In genomic region chr7:74942917-74943316, GRCm38 (mm10) we compare ENCODE assay signal across 14 mouse cellular contexts.
DNase-seq lines count a peak whose midpoint lies in the region; ATAC-seq and TF ChIP-seq lines count a peak whose summit lies in the region.
"Had no signal": no experiment of that assay in that cellular context is flagged by ENCODE, and none has a peak within 500 bp of the region (broad histone marks: within the 10 kb centered on the region; RNA-seq: fewer than 3 reads in every experiment).

No protein-coding gene starts in this region.

- DNase-seq in right cerebral cortex, adult 18-20 months, result peak; percentile 27
- DNase-seq in right cerebral cortex, postnatal 14 days, result no peak
- DNase-seq in left cerebral cortex, adult 2 months (ENCODE audit: extremely low spot score in 1 of 2, low spot score in 2 of 2), result peak; percentile 12 to 15
- DNase-seq in embryonic facial prominence, embryonic 10.5 days (ENCODE audit: low spot score), result no peak
- DNase-seq in midbrain, embryonic 10.5 days (ENCODE audit: low spot score), result no peak
- DNase-seq: adrenal gland, adult 2 months; embryo, embryonic 11 days; kidney, adult 11 months; thymus, adult 18-20 months had no signal

- no peak for TF ChIP-seq CTCF in left cerebral cortex, adult 2 months (IDR thresholded peaks at IDR 0.05)

- peaks cover 12% of the 10 kb centered on the region for H3K4me1 ChIP-seq in forebrain, embryonic 15.5 days
- no peaks in the 10 kb centered on the region for H3K4me1 ChIP-seq in forebrain, embryonic 12.5 days
- H3K4me1 ChIP-seq in embryonic facial prominence, embryonic 10.5 days, result no peaks in the 10 kb centered on the region
- no peaks in the 10 kb centered on the region for H3K4me1 ChIP-seq in midbrain, embryonic 10.5 days

- H3K9ac ChIP-seq in forebrain, embryonic 15.5 days (replicated peaks), result no peak overlapping the region
- no peak overlapping the region for H3K9ac ChIP-seq in forebrain, embryonic 12.5 days

- no peak overlapping the region for H3K27ac ChIP-seq in forebrain, embryonic 15.5 days (replicated peaks)
- H3K27ac ChIP-seq in forebrain, embryonic 12.5 days, result no peak overlapping the region
- no peak overlapping the region; the same call in 1 of the 2 replicates for H3K27ac ChIP-seq in left cerebral cortex, adult 2 months
- no peak overlapping the region for H3K27ac ChIP-seq in embryonic facial prominence, embryonic 10.5 days (replicated peaks)
- H3K27ac ChIP-seq in midbrain, embryonic 10.5 days (replicated peaks), result no peak overlapping the region
- H3K27ac ChIP-seq: macrophage had no signal

- intact Hi-C loops in left cerebral cortex, adult 2 months (cut with DNase I), result loop anchor here (10.0 kb wide), 1 partner anchor 388 kb away; the partner anchor contains the start of gene Slco3a1

- H3K36me3 ChIP-seq in forebrain, embryonic 15.5 days, result no peaks in the 10 kb centered on the region
- no peaks in the 10 kb centered on the region for H3K36me3 ChIP-seq in forebrain, embryonic 12.5 days (replicated peaks)
- no peaks in the 10 kb centered on the region for H3K36me3 ChIP-seq in embryonic facial prominence, embryonic 10.5 days (replicated peaks)
- H3K36me3 ChIP-seq in midbrain, embryonic 10.5 days, result no peaks in the 10 kb centered on the region

- 72% methylated on average over 4 of the region's 4 CpGs for WGBS in forebrain, embryonic 15.5 days
- 89% methylated on average over 4 of the region's 4 CpGs for WGBS in forebrain, embryonic 12.5 days
- 87% methylated on average over 4 of the region's 4 CpGs for whole genome bisulfite sequencing in embryonic facial prominence, embryonic 10.5 days
- WGBS in midbrain, embryonic 10.5 days, result 88% methylated on average over 4 of the region's 4 CpGs

- 0 out of 2 replicates have a peak, but pooled peaks have one; percentile 48 for ATAC-seq in forebrain, embryonic 15.5 days (replicated peaks)
- ATAC-seq in forebrain, embryonic 12.5 days (ENCODE audit: low FRiP score), result no peak
- ATAC-seq in CD4-positive, CD25-positive, alpha-beta regulatory T cell, adult 4 months, result no peak

- no peaks in the 10 kb centered on the region for H3K9me3 ChIP-seq in forebrain, embryonic 15.5 days
- no peaks in the 10 kb centered on the region for H3K9me3 ChIP-seq in forebrain, embryonic 12.5 days
- no peaks in the 10 kb centered on the region for H3K9me3 ChIP-seq in embryonic facial prominence, embryonic 10.5 days
- no peaks in the 10 kb centered on the region for H3K9me3 ChIP-seq in midbrain, embryonic 10.5 days (replicated peaks)

- H3K4me3 ChIP-seq in forebrain, embryonic 15.5 days, result no peak overlapping the region
- H3K4me3 ChIP-seq in forebrain, embryonic 12.5 days (replicated peaks), result no peak overlapping the region
- no peak overlapping the region for H3K4me3 ChIP-seq in left cerebral cortex, adult 2 months
- no peak overlapping the region for H3K4me3 ChIP-seq in embryonic facial prominence, embryonic 10.5 days
- no peak overlapping the region for H3K4me3 ChIP-seq in midbrain, embryonic 10.5 days

- H3K4me2 ChIP-seq in forebrain, embryonic 15.5 days (replicated peaks), result no peak overlapping the region
- H3K4me2 ChIP-seq in forebrain, embryonic 12.5 days, result no peak overlapping the region
- H3K4me2 ChIP-seq: liver, embryonic 11.5 days had no signal

- no peaks in the 10 kb centered on the region for H3K27me3 ChIP-seq in forebrain, embryonic 15.5 days
- no peaks in the 10 kb centered on the region for H3K27me3 ChIP-seq in forebrain, embryonic 12.5 days
- no peaks in the 10 kb centered on the region for H3K27me3 ChIP-seq in embryonic facial prominence, embryonic 10.5 days (replicated peaks; ENCODE audit: low read depth, poor library complexity, severe bottlenecking)
- H3K27me3 ChIP-seq in midbrain, embryonic 10.5 days (ENCODE audit: low read depth, poor library complexity, severe bottlenecking), result no peaks in the 10 kb centered on the region

Comparison
In these comparisons a context has a peak if more than half of its experiments do, and no peak if none do; other contexts are left out.
1. DNase-seq: peak in right cerebral cortex, adult 18-20 months (single experiment) and left cerebral cortex, adult 2 months (2 of 2); none in right cerebral cortex, postnatal 14 days (single experiment), embryonic facial prominence, embryonic 10.5 days (single experiment) and midbrain, embryonic 10.5 days (single experiment).